Mouse (Mus musculus): ENCODE data around the gene Zdhhc25. TPM values are rescaled to one million over a fixed set of nuclear protein-coding genes. Genes with fewer than 3 reads are reported as not detected.

Zdhhc25 gene
- total RNA-seq, 2 experiments from 2014 or later: not detected

GRCm38 (mm10) chr15:88626886-88627488, 26.9 kb downstream of the Zdhhc25 start:
- DNase-seq (ENCODE audit: low spot score in 2 of 2): no peak

GRCm38 (mm10) chr15:88628801-88629356, 28.8 kb downstream of the Zdhhc25 start:
- no peak for DNase-seq (ENCODE audit: low spot score in 2 of 2)

- no peak for DNase-seq (ENCODE audit: low spot score in 2 of 2)
Observed at GRCm38 (mm10) chr15:88635205-88635604, 35.1 kb downstream of the Zdhhc25 start.

- DNase-seq (ENCODE audit: low spot score in 2 of 2): peak in 1 of 2 experiments; percentile 31
Observed at GRCm38 (mm10) chr15:88651019-88651418, 50.9 kb downstream of the Zdhhc25 start.

Other genes starting within 250 kb of the Zdhhc25 start
- 10 to 100 TPM; 39.5 to 44.5 TPM for gene Brd1, start 133.9 kb downstream of the Zdhhc25 start, total RNA-seq (2021)
- gene Zbed4, start 151.4 kb downstream of the Zdhhc25 start, total RNA-seq (2021): 10 to 100 TPM; 14.2 to 14.8 TPM
- gene Alg12, start 219.0 kb downstream of the Zdhhc25 start, total RNA-seq (2021): 1 to 10 TPM; 6.9 to 9.0 TPM
- 10 to 100 TPM; 20.8 to 22.0 TPM for gene Creld2, start 219.3 kb downstream of the Zdhhc25 start, total RNA-seq (2021)

Measured in gastrocnemius, postnatal 4 days (tissue).